Mouse (Mus musculus) kidney, adult 11 months (tissue): Measurements from ENCODE around the gene Zkscan14.

Experiments used
- DNase-seq: peaks from one replicate; pipeline ENCODE4 v3.0.0; 2022

Gene Zkscan14

GRCm38 (mm10) chr5:145200387-145200786, 1.3 kb downstream of the Zkscan14 start:
- no peak for DNase-seq

GRCm38 (mm10) chr5:145191962-145192361, 9.7 kb downstream of the Zkscan14 start, which contains the start of gene Atp5j2:
Gene Atp5j2 (minus strand): TSS chr5:145192062.
- no peak for DNase-seq

GRCm38 (mm10) chr5:145190875-145191798, 10.5 kb downstream of the Zkscan14 start:
- peak; percentile 92 for DNase-seq

GRCm38 (mm10) chr5:145190373-145190772, 11.3 kb downstream of the Zkscan14 start:
- no peak for DNase-seq

- DNase-seq, result no peak
Measured at GRCm38 (mm10) chr5:145189416-145189815, 12.3 kb downstream of the Zkscan14 start.

GRCm38 (mm10) chr5:145185244-145185643, 16.4 kb downstream of the Zkscan14 start:
- no peak for DNase-seq

GRCm38 (mm10) chr5:145178461-145178980, 23.1 kb downstream of the Zkscan14 start:
- DNase-seq, result no peak

- no peak for DNase-seq
Measured at GRCm38 (mm10) chr5:145167306-145167661, 34.4 kb downstream of the Zkscan14 start.

- peak; percentile 99 for DNase-seq
Measured at GRCm38 (mm10) chr5:145166536-145167305, 34.9 kb downstream of the Zkscan14 start, which contains the start of the genes Ptcd1 and Cpsf4. Gene Ptcd1 (minus strand): TSS chr5:145167108. Gene Cpsf4 (plus strand): TSS chr5:145167213.

GRCm38 (mm10) chr5:145165184-145165583, 36.5 kb downstream of the Zkscan14 start:
- peak; percentile 16 for DNase-seq

- peak; percentile 16 for DNase-seq
Measured at GRCm38 (mm10) chr5:145164710-145165109, 37.0 kb downstream of the Zkscan14 start.

- DNase-seq, result no peak
Measured at GRCm38 (mm10) chr5:145161361-145161760, 40.3 kb downstream of the Zkscan14 start.

- DNase-seq, result no peak
Measured at GRCm38 (mm10) chr5:145152690-145153089, 49.0 kb downstream of the Zkscan14 start.

GRCm38 (mm10) chr5:145149294-145149693, 52.4 kb downstream of the Zkscan14 start:
- no peak for DNase-seq

- DNase-seq, result peak; percentile 73
Measured at GRCm38 (mm10) chr5:145147748-145148147, 53.9 kb downstream of the Zkscan14 start.
